Mouse (Mus musculus) left cerebral cortex, adult 18-20 months (tissue): ENCODE data around the gene C4bp. TPM values are rescaled to one million over a fixed set of nuclear protein-coding genes. Genes with fewer than 3 reads are reported as not detected.

Experiments used
- total RNA-seq, 2 experiments: library from RNA; stranded (reverse); gene quantifications; 2 replicates each; pipeline ENCODE4 v1.2.3; 2021

C4bp gene
- total RNA-seq, 2 experiments from 2014 or later = not detected

Other genes with a start within 250 kb of the C4bp start
- gene Cd55b, start 238.6 kb downstream of the C4bp start, total RNA-seq = not detected
- 1 to 10 TPM; 6.7 to 7.0 TPM for gene Cd55, start 198.9 kb downstream of the C4bp start, total RNA-seq
- gene Zp3r, start 32.0 kb downstream of the C4bp start, total RNA-seq = not detected
- not detected for gene Gm29427, start 54.2 kb upstream of the C4bp start, total RNA-seq
- gene Yod1, start 55.7 kb upstream of the C4bp start, total RNA-seq = 10 to 100 TPM; 16.5 TPM
- 10 to 100 TPM; 36.9 to 43.6 TPM for gene Pfkfb2, start 67.6 kb upstream of the C4bp start, total RNA-seq
- 1 to 10 TPM; 1.5 TPM for gene AA986860, start 70.3 kb upstream of the C4bp start, total RNA-seq
- gene Fcamr, start 139.3 kb upstream of the C4bp start, total RNA-seq = not detected
- not detected for gene Pigr, start 165.1 kb upstream of the C4bp start, total RNA-seq
- gene Fcmr, start 204.0 kb upstream of the C4bp start, total RNA-seq = not detected
- gene Il24, start 225.8 kb upstream of the C4bp start, total RNA-seq = not detected
- not detected for gene Il20, start 249.8 kb upstream of the C4bp start, total RNA-seq